Mouse (Mus musculus): ENCODE results near the gene Capn2.

GRCm38 (mm10) chr1:182564408-182565120, 47.2 kb upstream of the Capn2 start, which contains the start of gene Capn8:
- TF ChIP-seq CTCF (IDR thresholded peaks at IDR 0.05; ENCODE audit: borderline replicate concordance, insufficient read depth, low read depth, low read length) (no peak), POLR2A (IDR thresholded peaks at IDR 0.05; ENCODE audit: borderline replicate concordance, insufficient read depth, low read length) (no peak)

Data from cerebellum, adult 2 months (tissue).